Mouse (Mus musculus): ENCODE data around the gene Gm2431.
A peak's percentile ranks its signal among the peaks of the same experiment; 100 is the strongest.
"Not testable (repeated sequence)": the region's sequence is repeated elsewhere in the genome, so short reads cannot be mapped to it uniquely, and the experiment has no call there.

Gene Gm2431

GRCm38 (mm10) chr7:142258254-142258653, at the start of gene Gm2431:
TSS of gene Gm2431 (minus strand) at chr7:142258354.
- not testable (repeated sequence) for DNase-seq

- DNase-seq: not testable (repeated sequence)
Observed at GRCm38 (mm10) chr7:142303929-142304328, 45.8 kb upstream of the Gm2431 start.

- DNase-seq: no peak
Observed at GRCm38 (mm10) chr7:142303249-142303648, 45.1 kb upstream of the Gm2431 start, which contains the start of gene Krtap5-4. TSS of gene Krtap5-4 (plus strand) at chr7:142303549.

- DNase-seq: not testable (repeated sequence)
Observed at GRCm38 (mm10) chr7:142297018-142297417, 38.9 kb upstream of the Gm2431 start, which contains the start of gene Krtap5-1. TSS of gene Krtap5-1 (minus strand) at chr7:142297118.

- not testable (repeated sequence) for DNase-seq
Observed at GRCm38 (mm10) chr7:142296108-142296507, 38.0 kb upstream of the Gm2431 start.

GRCm38 (mm10) chr7:142295418-142295817, 37.3 kb upstream of the Gm2431 start:
- no peak for DNase-seq

GRCm38 (mm10) chr7:142293851-142294250, 35.7 kb upstream of the Gm2431 start:
- not testable (repeated sequence) for DNase-seq

GRCm38 (mm10) chr7:142285910-142286612, 27.9 kb upstream of the Gm2431 start:
- DNase-seq: not testable (repeated sequence)

GRCm38 (mm10) chr7:142285130-142285835, 27.1 kb upstream of the Gm2431 start:
- peak; percentile 13 for DNase-seq

GRCm38 (mm10) chr7:142284615-142285080, 26.5 kb upstream of the Gm2431 start:
- peak; percentile 84 for DNase-seq

- DNase-seq: peak; percentile 22
Observed at GRCm38 (mm10) chr7:142284023-142284591, 26.0 kb upstream of the Gm2431 start.

GRCm38 (mm10) chr7:142282847-142283246, 24.7 kb upstream of the Gm2431 start:
- DNase-seq: not testable (repeated sequence)

- DNase-seq: not testable (repeated sequence)
Observed at GRCm38 (mm10) chr7:142279291-142279690, 21.1 kb upstream of the Gm2431 start.

GRCm38 (mm10) chr7:142278183-142278582, 20.0 kb upstream of the Gm2431 start:
- DNase-seq: peak; percentile 44

GRCm38 (mm10) chr7:142274263-142274662, 16.1 kb upstream of the Gm2431 start, which contains the start of gene Gm4559:
TSS of gene Gm4559 (minus strand) at chr7:142274363.
- not testable (repeated sequence) for DNase-seq

- DNase-seq: peak; percentile 33
Observed at GRCm38 (mm10) chr7:142255517-142255916, 2.6 kb downstream of the Gm2431 start.

- peak; percentile 16 for DNase-seq
Observed at GRCm38 (mm10) chr7:142249824-142250223, 8.3 kb downstream of the Gm2431 start.

GRCm38 (mm10) chr7:142240978-142241377, 17.2 kb downstream of the Gm2431 start, which contains the start of gene Gm40460:
TSS of gene Gm40460 (minus strand) at chr7:142241078.
- DNase-seq: no peak

GRCm38 (mm10) chr7:142231540-142231939, 26.6 kb downstream of the Gm2431 start:
- DNase-seq: no peak

GRCm38 (mm10) chr7:142229871-142230270, 28.3 kb downstream of the Gm2431 start, which contains the start of gene Krtap5-5:
TSS of gene Krtap5-5 (minus strand) at chr7:142229971.
- DNase-seq: not testable (repeated sequence)

- no peak for DNase-seq
Observed at GRCm38 (mm10) chr7:142224518-142224917, 33.6 kb downstream of the Gm2431 start.

GRCm38 (mm10) chr7:142212136-142212535, 46.0 kb downstream of the Gm2431 start:
- DNase-seq: not testable (repeated sequence)

- DNase-seq: no peak
Observed at GRCm38 (mm10) chr7:142211559-142211958, 46.6 kb downstream of the Gm2431 start, which contains the start of gene Gm7579. TSS of gene Gm7579 (plus strand) at chr7:142211859.
